In the genomic region with DNA sequence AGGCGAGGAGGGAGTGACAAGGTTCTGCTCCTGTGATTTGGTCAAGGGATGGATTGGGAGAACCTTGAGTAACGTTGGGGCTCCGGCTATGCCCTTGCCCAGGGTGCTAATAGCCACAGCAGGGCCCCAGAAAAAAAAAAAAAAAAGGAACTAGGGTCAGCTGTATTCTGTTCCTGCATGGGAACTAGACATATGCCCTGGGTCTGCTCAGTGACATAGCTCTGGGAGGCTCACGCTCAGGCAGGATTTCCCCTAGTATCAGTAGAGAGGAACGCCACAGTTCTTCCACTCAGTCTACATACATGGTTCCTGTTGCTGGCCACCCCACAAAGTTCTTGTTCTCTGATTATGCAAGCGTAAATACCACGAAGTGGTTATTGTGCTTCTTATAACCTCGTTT, we compare ENCODE assay signal across 22 mouse cellular contexts.
DNase-seq lines count a peak whose midpoint lies in the region; ATAC-seq lines count a peak whose summit lies in the region.
"Had no signal": no experiment of that assay in that cellular context is flagged by ENCODE, and none has a peak within 500 bp of the region (broad histone marks: within the 10 kb centered on the region; RNA-seq: fewer than 3 reads in every experiment).

No protein-coding gene starts in this region.

- H3K4me3 ChIP-seq in liver, embryonic 15.5 days (replicated peaks): no peak overlapping the region
- no peak overlapping the region for H3K4me3 ChIP-seq in kidney, embryonic 14.5 days (ENCODE audit: low read length)
- no peak overlapping the region for H3K4me3 ChIP-seq in midbrain, embryonic 15.5 days
- H3K4me3 ChIP-seq: embryonic facial prominence, embryonic 12.5 days; erythroblast, embryonic 14.5 days; forebrain, embryonic 13.5 days; left cerebral cortex, adult 2 months; myocyte had no signal

- H3K4me1 ChIP-seq in liver, embryonic 15.5 days (replicated peaks): no peaks in the 10 kb centered on the region
- H3K4me1 ChIP-seq in kidney, embryonic 14.5 days (ENCODE audit: control insufficient read depth, insufficient read depth, low read length): no peaks in the 10 kb centered on the region
- no peaks in the 10 kb centered on the region for H3K4me1 ChIP-seq in midbrain, embryonic 15.5 days
- H3K4me1 ChIP-seq: embryonic facial prominence, embryonic 12.5 days; forebrain, embryonic 13.5 days had no signal

- H3K9ac ChIP-seq in liver, embryonic 15.5 days: no peak overlapping the region
- H3K9ac ChIP-seq in kidney, embryonic 14.5 days (ENCODE audit: low read depth, low read length): no peak overlapping the region
- H3K9ac ChIP-seq in midbrain, embryonic 15.5 days: no peak overlapping the region
- H3K9ac ChIP-seq: embryonic facial prominence, embryonic 12.5 days; forebrain, embryonic 13.5 days had no signal

- H3K9me3 ChIP-seq in liver, embryonic 15.5 days (replicated peaks): no peaks in the 10 kb centered on the region
- no peaks in the 10 kb centered on the region for H3K9me3 ChIP-seq in kidney, embryonic 14.5 days (ENCODE audit: control insufficient read depth, low read length)
- H3K9me3 ChIP-seq in midbrain, embryonic 15.5 days: no peaks in the 10 kb centered on the region
- H3K9me3 ChIP-seq: embryonic facial prominence, embryonic 12.5 days; forebrain, embryonic 13.5 days; G1E had no signal

- peak; percentile 42; the same call in 1 of the 2 replicates for ATAC-seq in liver, embryonic 15.5 days (ENCODE audit: insufficient read depth)
- peak; percentile 98 for ATAC-seq in monocyte, adult 5-6 weeks (replicated peaks; ENCODE audit: insufficient number of reproducible peaks, low FRiP score, low TSS enrichment, poor library complexity, severe bottlenecking)
- no peak for ATAC-seq in kidney, embryonic 14.5 days (ENCODE audit: low FRiP score, low TSS enrichment)
- no peak for ATAC-seq in midbrain, embryonic 15.5 days (replicated peaks)
- ATAC-seq: CD4-positive, CD25-positive, alpha-beta regulatory T cell, adult 4 months; forebrain, embryonic 13.5 days had no signal

- 36% methylated on average over 8 of the region's 8 CpGs for WGBS in liver, embryonic 15.5 days (ENCODE audit: insufficient replicate concordance)
- 85% methylated on average over 8 of the region's 8 CpGs for WGBS in kidney, embryonic 14.5 days
- WGBS in midbrain, embryonic 15.5 days: 88% methylated on average over 8 of the region's 8 CpGs

- no peak overlapping the region for H3K27ac ChIP-seq in liver, embryonic 15.5 days (replicated peaks)
- H3K27ac ChIP-seq in kidney, embryonic 14.5 days (ENCODE audit: low read depth, low read length): no peak overlapping the region
- no peak overlapping the region for H3K27ac ChIP-seq in midbrain, embryonic 15.5 days
- H3K27ac ChIP-seq: embryonic facial prominence, embryonic 12.5 days; forebrain, embryonic 13.5 days; left cerebral cortex, adult 2 months; stomach, postnatal 0 days had no signal

- H3K36me3 ChIP-seq in liver, embryonic 15.5 days (replicated peaks): no peaks in the 10 kb centered on the region
- no peaks in the 10 kb centered on the region for H3K36me3 ChIP-seq in kidney, embryonic 14.5 days (ENCODE audit: control insufficient read depth, insufficient read depth, low read length)
- H3K36me3 ChIP-seq in midbrain, embryonic 15.5 days (replicated peaks): no peaks in the 10 kb centered on the region
- H3K36me3 ChIP-seq: embryonic facial prominence, embryonic 12.5 days; G1E had no signal

- peak; percentile 34 for DNase-seq in lung, postnatal 36 days
- no peak for DNase-seq in lung, postnatal 10 days
- peak; percentile 2 for DNase-seq in brain, adult 2 months (ENCODE audit: low read depth, low spot score)
- DNase-seq in layer of hippocampus, postnatal 14 days (ENCODE audit: low spot score in 2 of 2): no peak
- DNase-seq: adrenal gland, postnatal 36 days; cerebellum, adult 2 months; gastrocnemius, postnatal 25 days; kidney, adult 18-20 months; kidney, postnatal 25 days; left cerebral cortex, postnatal 4 days had no signal

- no peaks in the 10 kb centered on the region for H3K27me3 ChIP-seq in liver, embryonic 15.5 days
- no peaks in the 10 kb centered on the region for H3K27me3 ChIP-seq in kidney, embryonic 14.5 days (ENCODE audit: control insufficient read depth, insufficient read depth, low read length)
- H3K27me3 ChIP-seq in midbrain, embryonic 15.5 days (replicated peaks): no peaks in the 10 kb centered on the region
- H3K27me3 ChIP-seq: embryonic facial prominence, embryonic 12.5 days; forebrain, embryonic 13.5 days had no signal

- H3K4me2 ChIP-seq in liver, embryonic 15.5 days: no peak overlapping the region
- H3K4me2 ChIP-seq in kidney, embryonic 14.5 days (replicated peaks; ENCODE audit: low read depth, low read length): no peak overlapping the region
- H3K4me2 ChIP-seq in midbrain, embryonic 15.5 days: no peak overlapping the region
- H3K4me2 ChIP-seq: embryonic facial prominence, embryonic 12.5 days; forebrain, embryonic 13.5 days had no signal

Comparison
In these comparisons a context has a peak if more than half of its experiments do, and no peak if none do; other contexts are left out.
1. DNase-seq: peak in lung, postnatal 36 days (single experiment) and brain, adult 2 months (single experiment); none in lung, postnatal 10 days (single experiment) and layer of hippocampus, postnatal 14 days (0 of 2).
2. ATAC-seq: peak in liver, embryonic 15.5 days (single experiment) and monocyte, adult 5-6 weeks (single experiment); none in kidney, embryonic 14.5 days (single experiment) and midbrain, embryonic 15.5 days (single experiment).